Mouse (Mus musculus) right cerebral cortex, adult 18-20 months (tissue): Measurements from ENCODE around the gene Tcp10c.
"Not testable (repeated sequence)": the region's sequence is repeated elsewhere in the genome, so short reads cannot be mapped to it uniquely, and the experiment has no call there.

Experiments
- DNase-seq: peaks from one replicate; pipeline ENCODE4 v3.0.0; 2022; ENCODE audit warnings: mixed read lengths

Gene Tcp10c

DNA sequence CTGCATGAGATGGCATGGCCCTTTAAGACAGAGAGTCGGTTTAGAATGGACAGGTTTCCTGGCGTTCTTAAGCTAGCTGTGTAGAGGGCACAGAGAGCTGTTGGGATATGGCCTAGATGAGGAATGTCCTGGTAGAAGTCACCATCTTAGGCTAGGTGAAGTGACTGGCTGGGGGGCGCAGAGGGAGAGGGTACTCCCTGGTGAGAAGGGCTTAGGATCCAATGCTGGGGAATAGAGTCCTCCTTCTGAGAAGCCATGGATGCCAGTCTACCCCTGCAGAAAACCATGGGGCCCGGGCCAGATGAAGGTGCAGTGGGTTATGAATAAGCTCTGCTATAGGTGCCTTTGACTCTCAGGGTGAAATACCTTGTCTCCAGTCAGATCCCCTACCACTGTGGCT lies at the start of gene Tcp10c:
Gene Tcp10c (plus strand): TSS at position 52 of the 400 bp plus-strand sequence.
- DNase-seq, result not testable (repeated sequence)

GRCm38 (mm10) chr17:13307852-13308251 lies 46.5 kb upstream of the Tcp10c start:
- DNase-seq, result not testable (repeated sequence)

DNA sequence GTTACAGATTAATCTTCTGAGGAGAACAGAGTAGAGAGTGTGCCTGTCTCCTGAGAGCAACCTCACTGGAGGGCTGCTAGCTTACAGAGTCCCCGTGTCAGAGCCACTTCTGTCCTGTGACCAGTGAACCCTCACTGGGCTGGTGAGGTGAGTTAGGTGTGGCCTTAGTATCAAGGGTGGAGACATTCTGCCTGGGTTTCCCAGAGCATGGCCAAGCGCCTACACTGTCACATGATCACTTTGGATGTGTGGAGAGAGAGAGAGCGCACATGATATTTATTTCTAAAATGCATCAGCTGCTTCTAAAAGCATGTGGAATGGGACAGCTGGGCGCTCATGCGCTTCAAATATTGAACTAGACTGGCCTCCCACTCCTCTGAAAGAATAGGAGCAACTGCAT lies 46.0 kb upstream of the Tcp10c start:
- not testable (repeated sequence) for DNase-seq

DNA sequence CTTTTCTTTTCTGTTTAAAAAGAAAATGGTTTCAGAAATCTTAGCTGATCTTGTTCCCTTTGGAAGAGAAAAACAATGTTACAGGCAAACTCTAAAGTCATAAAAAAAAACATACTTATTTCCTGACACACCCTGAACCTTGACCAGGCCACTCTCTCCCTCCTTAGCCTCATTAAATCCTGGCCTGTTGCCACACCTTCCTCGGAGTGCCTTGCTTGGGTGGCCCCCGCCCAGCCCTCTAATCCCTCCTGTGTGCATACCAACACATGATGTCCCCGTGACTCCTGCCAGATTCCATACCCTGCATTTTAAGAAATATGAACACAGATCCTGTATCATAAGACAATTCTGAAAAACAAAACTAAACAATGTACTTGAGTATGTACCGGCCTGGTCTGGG lies 45.6 kb upstream of the Tcp10c start:
- DNase-seq, result not testable (repeated sequence)

GRCm38 (mm10) chr17:13309182-13309631 lies 45.2 kb upstream of the Tcp10c start:
- not testable (repeated sequence) for DNase-seq

DNA sequence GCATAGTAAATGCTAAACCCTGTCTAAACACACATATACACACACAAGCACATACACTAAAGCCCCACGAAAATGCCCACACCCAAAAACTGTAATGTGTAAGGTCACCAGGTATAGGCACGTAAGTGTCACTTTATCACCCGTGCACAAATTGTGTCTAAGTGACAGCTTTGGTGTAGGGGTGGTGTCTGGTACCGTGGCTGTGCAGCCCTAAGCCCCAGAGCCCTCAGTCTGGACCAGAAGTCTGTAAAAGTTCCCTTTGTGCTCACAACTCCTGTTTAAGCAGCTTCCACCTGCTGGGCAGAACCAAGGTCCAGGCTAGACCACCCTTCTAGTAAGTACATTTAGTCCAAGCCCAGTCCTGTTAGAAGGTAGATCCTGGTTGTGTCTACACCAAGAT lies 24.4 kb upstream of the Tcp10c start:
- DNase-seq, result not testable (repeated sequence)

DNA sequence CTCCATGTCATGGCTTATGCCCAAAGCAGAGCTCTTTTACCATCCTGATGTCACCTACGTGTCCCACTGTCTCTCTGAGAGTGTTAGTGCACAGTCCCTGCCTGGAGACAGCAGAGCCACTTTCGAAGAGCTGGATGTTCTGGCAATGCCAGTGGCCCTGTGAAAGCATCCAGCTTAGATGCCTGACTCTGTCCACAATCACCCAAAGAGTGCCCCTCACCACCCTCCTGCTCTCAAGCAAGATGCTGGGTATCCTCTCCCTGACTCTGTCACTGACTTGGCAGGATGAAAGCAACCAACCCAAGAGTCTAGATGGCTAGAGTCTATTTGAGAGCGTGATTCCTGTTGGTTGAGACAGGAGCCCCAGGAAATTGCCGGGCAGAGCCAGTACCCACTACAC lies 23.2 kb upstream of the Tcp10c start:
- DNase-seq, result not testable (repeated sequence)

- DNase-seq, result not testable (repeated sequence)
These were observed 21.9 kb upstream of the Tcp10c start for GRCm38 (mm10) chr17:13332496-13332895.

GRCm38 (mm10) chr17:13336979-13337749 lies 17.2 kb upstream of the Tcp10c start:
- DNase-seq, result peak; percentile 74

GRCm38 (mm10) chr17:13337931-13338330 lies 16.4 kb upstream of the Tcp10c start:
- DNase-seq, result not testable (repeated sequence)

DNA sequence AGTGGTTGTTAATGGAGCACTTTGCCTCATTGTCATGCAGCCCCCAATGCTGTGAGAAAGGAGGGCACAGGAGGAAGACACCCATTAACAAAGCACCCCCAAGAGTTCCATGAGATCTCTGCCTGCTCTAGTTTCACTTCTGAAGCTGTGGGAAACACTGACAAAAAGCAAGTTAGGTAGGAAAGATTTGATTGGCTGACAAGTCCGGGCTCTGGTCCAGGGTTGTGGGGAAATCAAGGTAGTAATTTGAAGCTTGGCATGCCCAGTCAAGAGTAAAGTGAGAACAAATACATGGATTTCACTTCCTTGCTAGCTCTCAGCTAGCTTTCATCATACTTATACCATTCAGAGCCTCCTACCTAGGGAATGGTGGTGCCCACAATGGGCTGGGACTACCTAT lies 14.3 kb upstream of the Tcp10c start:
- not testable (repeated sequence) for DNase-seq

- not testable (repeated sequence) for DNase-seq
These were observed 8.4 kb upstream of the Tcp10c start for GRCm38 (mm10) chr17:13345923-13346322.

DNA sequence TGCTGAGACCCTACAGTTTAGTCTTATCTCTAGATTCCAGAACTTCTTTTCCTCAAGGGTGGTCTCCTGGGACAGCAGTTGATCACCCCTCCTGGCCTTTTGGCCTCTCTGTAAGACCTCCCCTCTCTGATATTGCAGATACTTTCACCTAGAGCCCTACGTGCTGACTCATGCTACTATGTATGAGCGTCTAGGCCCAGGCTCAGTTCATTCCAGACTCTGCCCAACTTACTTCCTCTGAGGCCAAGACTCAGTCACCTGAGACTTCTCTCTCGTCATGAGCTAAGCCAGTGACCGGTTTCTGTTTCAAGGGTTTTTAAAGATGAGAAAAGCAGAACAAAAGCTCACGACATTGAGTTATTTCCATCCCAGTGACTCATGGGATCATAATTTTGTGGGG lies 4.8 kb upstream of the Tcp10c start:
- not testable (repeated sequence) for DNase-seq

DNA sequence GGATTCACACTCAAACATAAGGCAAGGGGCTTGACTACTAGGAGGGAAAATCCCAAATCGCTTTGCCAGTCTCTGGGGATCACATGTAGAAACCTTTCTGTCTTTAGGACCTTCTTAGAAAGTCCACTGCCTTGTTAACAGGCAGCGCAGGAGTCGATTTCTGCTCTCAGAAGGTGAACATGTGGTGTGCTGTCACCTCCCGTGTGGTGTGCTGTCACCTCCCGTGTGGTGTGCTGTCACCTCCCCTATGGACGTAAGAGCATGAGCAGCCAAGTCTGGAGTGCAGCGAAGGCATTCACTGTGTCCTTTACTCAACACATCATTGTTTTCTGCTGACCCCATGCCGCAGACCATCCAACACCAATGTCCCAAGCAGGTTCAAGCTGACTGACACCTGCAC lies 1.1 kb upstream of the Tcp10c start:
- DNase-seq, result not testable (repeated sequence)

- DNase-seq, result not testable (repeated sequence)
These were observed 8.1 kb downstream of the Tcp10c start for GRCm38 (mm10) chr17:13362489-13362888.

- not testable (repeated sequence) for DNase-seq
These were observed 9.4 kb downstream of the Tcp10c start for GRCm38 (mm10) chr17:13363773-13364172.

DNA sequence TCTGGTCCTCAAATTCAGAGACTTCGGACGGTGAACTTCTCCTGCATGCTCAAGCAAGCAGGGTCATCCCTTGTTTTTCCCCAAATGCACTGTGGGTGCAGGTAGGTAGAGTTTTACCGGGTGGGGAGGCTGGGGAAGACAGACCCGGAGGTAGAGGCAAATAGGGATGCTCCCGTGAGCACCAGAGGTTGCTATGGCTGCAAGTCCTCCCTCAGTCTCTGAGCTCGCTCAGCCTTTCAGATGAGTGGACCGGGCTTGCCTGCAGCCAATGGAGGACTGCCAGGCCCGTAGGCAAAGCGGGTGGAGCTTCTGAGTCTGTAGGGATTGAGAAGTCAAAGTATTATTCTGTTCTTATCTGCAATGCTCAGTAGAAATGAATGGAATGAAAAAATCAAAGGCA lies 9.8 kb downstream of the Tcp10c start:
- DNase-seq, result not testable (repeated sequence)

DNA sequence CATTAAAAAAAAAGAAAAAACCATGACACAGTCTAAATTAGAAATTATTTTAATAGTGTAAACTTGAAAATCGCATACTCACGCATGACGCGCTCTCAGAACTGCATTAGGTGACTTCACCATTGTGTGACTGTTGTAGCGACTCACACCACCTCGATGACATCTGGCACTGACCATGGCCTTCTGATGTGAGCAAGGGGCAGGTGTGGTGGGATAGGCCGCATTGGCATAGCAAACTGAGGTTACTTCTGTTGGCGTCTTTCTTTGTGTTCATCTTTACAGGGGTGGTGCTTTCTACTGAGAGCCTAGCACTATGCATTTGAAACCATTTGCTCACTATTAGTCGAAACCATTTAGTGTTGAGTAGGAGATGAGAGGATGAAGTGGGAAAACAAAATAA lies 12.8 kb downstream of the Tcp10c start:
- DNase-seq, result not testable (repeated sequence)

- DNase-seq, result peak; percentile 8
These were observed 14.3 kb downstream of the Tcp10c start for GRCm38 (mm10) chr17:13368658-13369057.

DNA sequence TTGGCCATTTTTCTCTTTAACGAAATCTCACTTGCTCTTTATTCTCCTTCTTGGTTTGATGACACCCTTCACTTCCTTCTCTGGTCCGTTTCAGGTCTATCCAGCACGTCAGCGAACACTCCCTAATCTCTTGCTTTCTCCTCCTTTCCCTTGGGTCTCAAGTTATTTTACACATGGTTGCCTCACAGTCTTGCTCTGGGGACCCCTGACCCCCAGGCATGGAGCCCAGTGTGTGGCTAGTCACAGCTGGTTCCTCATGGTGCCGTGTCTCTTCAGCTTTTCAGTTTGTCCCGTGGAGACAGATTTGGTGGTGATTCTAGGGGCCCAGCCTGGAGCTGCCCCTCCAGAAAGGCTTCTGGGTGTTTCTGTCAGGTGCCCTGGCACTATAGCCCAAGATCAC lies 16.4 kb downstream of the Tcp10c start:
- DNase-seq, result not testable (repeated sequence)

DNA sequence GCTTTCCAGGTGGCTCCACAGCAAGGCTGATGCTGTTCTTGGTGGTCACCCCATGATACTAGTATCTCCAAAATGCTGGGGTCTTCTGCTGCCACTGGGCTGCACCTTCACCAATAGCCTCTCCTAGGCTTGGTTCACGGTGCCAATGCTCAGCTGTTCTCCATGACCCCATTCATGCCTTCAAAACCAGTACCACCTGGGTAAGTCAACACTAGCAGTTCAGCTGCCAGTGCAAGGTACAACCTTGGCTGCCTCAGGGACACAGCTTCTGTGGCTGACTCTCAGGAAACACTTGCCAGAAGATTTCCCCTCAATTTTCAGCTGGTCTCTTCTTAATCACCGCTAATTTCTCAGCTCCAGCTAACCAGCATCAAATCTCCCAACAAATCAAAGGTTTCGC lies 24.0 kb downstream of the Tcp10c start:
- not testable (repeated sequence) for DNase-seq

- DNase-seq, result not testable (repeated sequence)
These were observed 25.7 kb downstream of the Tcp10c start for GRCm38 (mm10) chr17:13379951-13380615.

- not testable (repeated sequence) for DNase-seq
These were observed 26.9 kb downstream of the Tcp10c start for GRCm38 (mm10) chr17:13381286-13381685.

- DNase-seq, result not testable (repeated sequence)
These were observed 36.6 kb downstream of the Tcp10c start for GRCm38 (mm10) chr17:13391020-13391419.
